Mouse (Mus musculus) lung, postnatal 0 days (tissue): ENCODE results near the gene Gatb.

ENCODE experiments used
- CTCF ChIP-seq: IDR thresholded peaks from 2 replicates; pipeline ENCODE4 v1.5.1; 2016; ENCODE audit warnings: antibody characterized with exemption, mild to moderate bottlenecking
- EP300 ChIP-seq: IDR thresholded peaks from 2 replicates; pipeline ENCODE4 v1.6.1; 2016; ENCODE audit warnings: antibody characterized with exemption, mild to moderate bottlenecking, control low read depth

DNA sequence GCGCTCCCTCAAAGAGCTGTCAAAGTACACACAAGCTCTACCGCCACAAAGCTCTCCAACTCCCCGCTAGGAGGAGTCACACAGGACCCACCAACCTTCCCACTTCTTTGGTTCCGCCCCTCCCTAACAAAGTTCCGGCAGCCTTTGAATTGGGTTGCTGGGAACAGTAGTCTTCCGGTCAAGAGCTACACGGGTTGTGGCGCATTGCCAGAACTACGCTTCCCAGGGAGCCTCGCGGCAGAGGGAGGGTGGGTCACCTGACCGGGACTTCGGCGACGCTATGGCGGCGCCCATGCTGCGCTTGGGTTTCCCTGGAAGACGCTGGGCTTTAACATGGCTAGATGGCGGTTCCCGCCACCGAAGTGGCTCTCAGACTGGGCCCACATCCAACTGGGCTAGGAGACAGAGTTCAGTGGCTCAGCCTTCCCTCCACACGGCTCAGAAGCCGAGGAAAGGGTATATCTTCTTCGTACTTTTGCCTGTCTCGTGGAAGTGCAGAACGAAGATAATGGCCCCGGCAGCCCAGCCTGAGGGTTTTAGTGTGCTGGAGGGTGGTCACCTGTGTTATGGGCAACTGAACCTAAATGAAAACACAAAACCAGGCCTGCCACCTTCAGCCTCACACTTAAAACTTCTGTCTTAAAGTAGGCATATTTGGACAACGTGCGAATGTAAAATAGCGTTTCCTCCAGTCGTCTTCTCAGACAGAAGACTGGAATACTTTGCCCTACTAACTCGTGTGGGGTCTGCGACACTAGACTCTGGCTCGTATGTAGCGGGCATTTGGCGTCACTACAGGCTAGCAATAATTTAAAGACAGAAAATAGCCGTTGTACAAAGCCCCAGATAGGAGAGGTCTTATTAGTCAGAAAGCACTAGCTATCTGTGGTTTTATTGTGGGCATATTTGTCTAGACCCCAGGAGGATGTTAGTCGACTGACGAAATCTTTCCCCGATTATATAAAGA, at the start of gene Gatb:
- TF ChIP-seq EP300, result 0 out of 2 replicates have a peak, but pooled peaks have one; percentile 35
- peak; percentile 84 for TF ChIP-seq CTCF
